ENCODE assay signal across 9 mouse cellular contexts in the genomic region with DNA sequence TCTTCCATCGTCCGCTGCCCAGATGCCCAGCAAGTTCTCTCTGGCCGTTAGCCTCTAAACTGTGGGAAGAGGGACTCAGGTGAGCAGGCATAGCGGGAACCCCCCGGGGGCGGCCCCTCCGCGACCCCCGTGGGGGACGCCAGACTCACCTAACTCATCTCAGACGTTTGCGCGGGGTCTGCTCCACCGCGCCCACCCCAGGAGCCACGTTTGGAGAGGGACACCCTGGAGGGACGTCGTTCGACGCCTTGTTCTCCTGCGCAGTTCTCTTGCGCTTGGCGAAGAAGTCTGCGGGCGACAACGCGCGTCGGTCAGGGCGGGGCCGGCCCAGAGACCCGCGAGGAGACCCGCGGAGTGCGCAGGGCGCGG. TPM values are rescaled to one million over a fixed set of nuclear protein-coding genes. Genes with fewer than 3 reads are reported as not detected.
DNase-seq lines count a peak whose midpoint lies in the region; ATAC-seq and TF ChIP-seq lines count a peak whose summit lies in the region.
"Had no signal": no experiment of that assay in that cellular context is flagged by ENCODE, and none has a peak within 500 bp of the region (broad histone marks: within the 10 kb centered on the region; RNA-seq: fewer than 3 reads in every experiment).

No protein-coding gene starts in this region.

- intact Hi-C loops in gastrocnemius, adult 2 months (cut with DNase I) = no loop called here

- peaks cover 3% of the 10 kb centered on the region; the same call in 1 of the 2 replicates for H3K9me3 ChIP-seq in E14TG2a.4 (ENCODE audit: low read length)
- no peaks in the 10 kb centered on the region for H3K9me3 ChIP-seq in forebrain, postnatal 0 days (ENCODE audit: low read length)
- H3K9me3 ChIP-seq in liver, embryonic 12.5 days (replicated peaks) = peaks cover 34% of the 10 kb centered on the region

- H3K27me3 ChIP-seq in E14TG2a.4 (ENCODE audit: insufficient read depth, low read length) = peaks cover 92% of the 10 kb centered on the region
- H3K27me3 ChIP-seq in forebrain, postnatal 0 days (ENCODE audit: insufficient read depth, low read length) = peaks cover 5% of the 10 kb centered on the region
- H3K27me3 ChIP-seq in liver, embryonic 12.5 days (replicated peaks) = peaks cover 96% of the 10 kb centered on the region

- ATAC-seq in forebrain, postnatal 0 days = no peak
- no peak for ATAC-seq in liver, embryonic 12.5 days
- no peak for ATAC-seq in monocyte, adult 5-6 weeks (replicated peaks; ENCODE audit: insufficient number of reproducible peaks, low FRiP score, low TSS enrichment, poor library complexity, severe bottlenecking)
- ATAC-seq in cerebellum, adult (ENCODE audit: insufficient number of reproducible peaks, low FRiP score, low TSS enrichment) = no peak

- H3K27ac ChIP-seq in gastrocnemius, adult 2 months = peak overlapping the region; percentile 82
- no peak overlapping the region for H3K27ac ChIP-seq in forebrain, postnatal 0 days (ENCODE audit: low read depth, low read length)
- H3K27ac ChIP-seq in liver, embryonic 12.5 days = peak overlapping the region; percentile 50; the same call in 1 of the 2 replicates

- peak overlapping the region; percentile 81 for H3K4me3 ChIP-seq in gastrocnemius, adult 2 months
- H3K4me3 ChIP-seq in E14TG2a.4 (replicated peaks; ENCODE audit: low read length) = peak overlapping the region; percentile 78
- peak overlapping the region; percentile 36 for H3K4me3 ChIP-seq in forebrain, postnatal 0 days (ENCODE audit: low read depth, low read length)
- peak overlapping the region; percentile 51 for H3K4me3 ChIP-seq in liver, embryonic 12.5 days

- H3K36me3 ChIP-seq in E14TG2a.4 (ENCODE audit: insufficient read depth, low read length) = no peaks in the 10 kb centered on the region
- no peaks in the 10 kb centered on the region for H3K36me3 ChIP-seq in forebrain, postnatal 0 days (ENCODE audit: insufficient read depth)
- peaks cover 6% of the 10 kb centered on the region; the same call in 1 of the 2 replicates for H3K36me3 ChIP-seq in liver, embryonic 12.5 days

- peak overlapping the region; percentile 43 for H3K9ac ChIP-seq in forebrain, postnatal 0 days
- H3K9ac ChIP-seq in liver, embryonic 12.5 days = peak overlapping the region; percentile 19

- TF ChIP-seq CTCF in gastrocnemius, adult 2 months (IDR thresholded peaks at IDR 0.05) = no peak
- TF ChIP-seq CTCF in E14TG2a.4 (conservative IDR thresholded peaks at IDR 0.05; ENCODE audit: low read length) = no peak
- no peak for TF ChIP-seq CTCF in forebrain, postnatal 0 days (IDR thresholded peaks at IDR 0.05; ENCODE audit: low read depth)

- H3K4me2 ChIP-seq in forebrain, postnatal 0 days (ENCODE audit: low read depth) = peak overlapping the region; percentile 47
- peak overlapping the region; percentile 68 for H3K4me2 ChIP-seq in liver, embryonic 12.5 days

- H3K4me1 ChIP-seq in E14TG2a.4 (replicated peaks; ENCODE audit: low read depth, low read length) = peaks cover 33% of the 10 kb centered on the region
- no peaks in the 10 kb centered on the region for H3K4me1 ChIP-seq in forebrain, postnatal 0 days (ENCODE audit: insufficient read depth)
- H3K4me1 ChIP-seq in liver, embryonic 12.5 days = peaks cover 11% of the 10 kb centered on the region

- no peak for DNase-seq in gastrocnemius, adult 2 months
- no peak for DNase-seq in gastrocnemius, adult 8-10 months (ENCODE audit: low spot score in 2 of 2)
- DNase-seq in forebrain, postnatal 0 days = no peak
- no peak for DNase-seq in adrenal gland, adult 18-20 months (ENCODE audit: low spot score in 2 of 2)

- 36% methylated on average over 38 of the region's 38 CpGs for WGBS in forebrain, postnatal 0 days
- 13% methylated on average over 38 of the region's 38 CpGs for WGBS in liver, embryonic 12.5 days (ENCODE audit: insufficient replicate concordance)

RNA-seq across cellular contexts. Expression of a gene that starts 1.9 kb away (rescaled TPM):
- total RNA-seq in gastrocnemius, adult 2 months (2021) = 10 to 100 TPM; 23.2 to 23.5 TPM
- 10 to 100 TPM; 14.9 to 27.6 (median 22.9) TPM for total RNA-seq in gastrocnemius, adult 8-10 months (2022)
- total RNA-seq in forebrain, postnatal 0 days (2014; rRNA removed) = 99.0 and 123 TPM in 2 replicates
- polyA plus RNA-seq in forebrain, postnatal 0 days (2015; fragmentation: Nextera tagmentation; extraction: Ambion mirVana) = 119 and 124 TPM in 2 replicates
- polyA plus RNA-seq in liver, embryonic 12.5 days (2016; fragmentation: Nextera tagmentation; extraction: Ambion mirVana) = 434 and 450 TPM in 2 replicates
- 3.5 to 20.8 TPM (median 3.8 TPM) in 3 replicates for total RNA-seq in monocyte, adult 5-6 weeks (2017)
- 100 to 1,000 TPM; 153 to 767 TPM for total RNA-seq in adrenal gland, adult 18-20 months (2021)

RNA-seq across cellular contexts. Expression of a gene that starts 14.6 kb away (rescaled TPM):
- total RNA-seq in gastrocnemius, adult 2 months (2021) = under 1 TPM; 0.17 to 0.20 TPM
- under 1 TPM in 2 of 4 experiments, not detected in 2; 0.32 to 0.56 TPM for total RNA-seq in gastrocnemius, adult 8-10 months (2022)
- total RNA-seq in forebrain, postnatal 0 days (2014; rRNA removed) = 0.92 and 1.7 TPM in 2 replicates
- 0.71 and 1.0 TPM in 2 replicates for polyA plus RNA-seq in forebrain, postnatal 0 days (2015; fragmentation: Nextera tagmentation; extraction: Ambion mirVana)
- polyA plus RNA-seq in liver, embryonic 12.5 days (2016; fragmentation: Nextera tagmentation; extraction: Ambion mirVana) = 4.5 and 5.1 TPM in 2 replicates
- total RNA-seq in monocyte, adult 5-6 weeks (2017) = 1.3 TPM in 1 of 3 replicates, not detected in the others
- 1 to 10 TPM; 1.9 to 6.7 TPM for total RNA-seq in adrenal gland, adult 18-20 months (2021)
- total RNA-seq: neutrophil, adult 5-6 weeks had no signal

RNA-seq across cellular contexts. Expression of a gene that starts 44.0 kb away (rescaled TPM):
- total RNA-seq in gastrocnemius, adult 2 months (2021) = not detected
- not detected for total RNA-seq in gastrocnemius, adult 8-10 months (2022)
- 0.46 TPM in 1 of 2 replicates, not detected in the other for total RNA-seq in forebrain, postnatal 0 days (2014; rRNA removed)
- 0.60 TPM in 1 of 2 replicates, not detected in the other for polyA plus RNA-seq in forebrain, postnatal 0 days (2015; fragmentation: Nextera tagmentation; extraction: Ambion mirVana)
- polyA plus RNA-seq in liver, embryonic 12.5 days (2016; fragmentation: Nextera tagmentation; extraction: Ambion mirVana) = 18.1 and 18.5 TPM in 2 replicates
- total RNA-seq in monocyte, adult 5-6 weeks (2017) = not detected in 3 replicates
- 1 to 10 TPM in 1 of 2 experiments, under 1 TPM in 1; 0.45 to 2.8 TPM for total RNA-seq in adrenal gland, adult 18-20 months (2021)
- total RNA-seq: neutrophil, adult 5-6 weeks had no signal
